8 mouse cellular contexts compared by ENCODE assay signal in the genomic region with DNA sequence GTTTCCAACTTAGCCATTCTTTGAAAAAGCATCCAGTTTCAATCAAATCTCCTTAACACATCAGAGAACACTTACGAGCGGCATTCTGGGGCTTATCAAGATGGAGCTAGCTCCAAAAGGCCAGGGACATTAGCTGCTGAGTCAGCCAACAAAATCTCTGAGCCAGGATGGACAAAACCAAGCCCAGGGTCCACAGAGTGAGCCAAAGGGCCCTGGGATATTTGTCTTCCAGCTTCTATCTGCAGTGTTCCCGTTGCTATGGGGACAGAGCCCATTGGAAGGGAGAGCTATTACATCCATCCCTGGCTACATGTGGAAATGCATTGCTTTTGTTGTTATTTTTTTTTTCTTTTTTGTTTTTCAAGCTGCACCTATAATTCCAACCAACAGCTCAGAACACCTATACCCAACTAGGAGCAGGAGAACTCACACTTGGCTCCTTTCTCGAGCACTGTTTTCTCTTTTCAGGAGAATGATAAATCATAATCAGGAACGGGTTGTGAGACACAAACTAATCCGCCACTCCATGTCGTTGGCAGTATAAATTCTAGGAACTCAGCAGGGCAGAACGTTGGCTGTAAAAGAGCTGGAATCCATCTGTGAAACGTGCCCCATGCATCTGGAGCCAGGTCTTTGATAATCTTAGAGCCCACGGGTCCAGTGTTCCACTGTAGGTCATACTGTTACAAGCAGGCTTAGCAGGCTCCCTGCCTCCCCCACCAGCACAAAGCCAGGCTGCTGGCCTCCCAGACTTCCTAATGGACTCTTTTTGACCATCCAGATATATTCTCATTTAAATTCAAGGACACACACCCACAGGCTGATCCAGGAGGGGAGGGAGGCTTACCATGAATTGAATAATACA. TPM values are rescaled to one million over a fixed set of nuclear protein-coding genes. Genes with fewer than 3 reads are reported as not detected.
DNase-seq lines count a peak whose midpoint lies in the region; ATAC-seq lines count a peak whose summit lies in the region.
"Had no signal": no experiment of that assay in that cellular context is flagged by ENCODE, and none has a peak within 500 bp of the region (broad histone marks: within the 10 kb centered on the region; RNA-seq: fewer than 3 reads in every experiment).

No protein-coding gene starts in this region.

- H3K4me3 ChIP-seq in lung, embryonic 15.5 days: no peak overlapping the region
- H3K4me3 ChIP-seq: heart, embryonic 13.5 days had no signal

- H3K36me3 ChIP-seq in lung, embryonic 15.5 days: no peaks in the 10 kb centered on the region
- H3K36me3 ChIP-seq: heart, embryonic 13.5 days had no signal

- peak; percentile 55; the same call in 1 of the 2 replicates for ATAC-seq in lung, embryonic 15.5 days (ENCODE audit: borderline replicate concordance, extremely low read depth, low FRiP score, low TSS enrichment)

- H3K9me3 ChIP-seq in lung, embryonic 15.5 days: no peaks in the 10 kb centered on the region

- H3K9ac ChIP-seq in lung, embryonic 15.5 days: no peak overlapping the region
- H3K9ac ChIP-seq: heart, embryonic 13.5 days had no signal

- DNase-seq in ovary, adult 18-20 months (ENCODE audit: low spot score): peak; percentile 16
- DNase-seq in ovary, postnatal 10 days (ENCODE audit: low spot score): no peak
- peak; percentile 58 for DNase-seq in embryo, embryonic 10.5 days (ENCODE audit: low spot score)
- peak; percentile 17 for DNase-seq in heart, adult 8-10 months (ENCODE audit: low spot score)
- no peak for DNase-seq in spleen, postnatal 10 days (ENCODE audit: low spot score in 2 of 2)
- DNase-seq in thymus, postnatal 14 days: no peak

- no peak overlapping the region for H3K27ac ChIP-seq in lung, embryonic 15.5 days
- H3K27ac ChIP-seq: heart, embryonic 13.5 days had no signal

- WGBS in lung, embryonic 15.5 days: 45% methylated on average over 10 of the region's 10 CpGs

- H3K4me1 ChIP-seq in lung, embryonic 15.5 days: no peaks in the 10 kb centered on the region
- H3K4me1 ChIP-seq: heart, embryonic 13.5 days had no signal

- no peaks in the 10 kb centered on the region for H3K27me3 ChIP-seq in lung, embryonic 15.5 days
- H3K27me3 ChIP-seq: heart, embryonic 13.5 days had no signal

- H3K4me2 ChIP-seq in lung, embryonic 15.5 days: no peak overlapping the region
- H3K4me2 ChIP-seq: heart, embryonic 13.5 days had no signal

RNA-seq across cellular contexts. Expression of a gene that starts 45.8 kb away (rescaled TPM):
- total RNA-seq in heart, adult 8-10 months (2022): not detected
- 0.21 and 0.40 TPM in 2 replicates for polyA plus RNA-seq in lung, embryonic 15.5 days (2015; fragmentation: Nextera tagmentation; extraction: Ambion mirVana)
- polyA plus RNA-seq: heart, embryonic 13.5 days had no signal

Comparison
In these comparisons a context has a peak if more than half of its experiments do, and no peak if none do; other contexts are left out.
1. DNase-seq: peak in ovary, adult 18-20 months (single experiment), embryo, embryonic 10.5 days (single experiment) and heart, adult 8-10 months (single experiment); none in ovary, postnatal 10 days (single experiment), spleen, postnatal 10 days (0 of 2) and thymus, postnatal 14 days (single experiment).